Mouse (Mus musculus) lung, postnatal 36 days (tissue): ENCODE data around the gene Scarb1.

Experiments used
- DNase-seq: peaks from one replicate; pipeline ENCODE4 v3.0.0; 2022; ENCODE audit warnings: mixed read lengths

Gene Scarb1

DNA sequence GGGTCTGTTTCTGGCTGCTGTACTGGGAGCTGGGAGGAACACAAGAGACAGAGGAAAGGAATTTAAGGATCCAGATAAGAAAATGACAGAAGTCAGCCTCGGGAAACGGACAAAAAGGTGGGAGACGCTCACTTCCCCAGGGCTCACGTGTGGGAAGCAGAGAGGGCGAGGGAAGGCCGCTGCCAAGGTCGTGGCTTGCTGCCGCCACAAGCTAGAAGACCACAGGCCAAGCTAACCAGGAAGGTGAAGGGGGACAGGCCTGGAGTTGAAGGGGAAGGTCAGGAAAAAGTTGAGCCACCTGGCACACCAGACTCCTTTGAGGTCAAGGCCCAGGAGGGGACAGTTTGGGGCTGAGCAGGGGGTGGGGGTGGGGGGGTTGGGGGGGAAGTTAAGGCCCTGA, 10.2 kb downstream of the Scarb1 start:
- DNase-seq: no peak

DNA sequence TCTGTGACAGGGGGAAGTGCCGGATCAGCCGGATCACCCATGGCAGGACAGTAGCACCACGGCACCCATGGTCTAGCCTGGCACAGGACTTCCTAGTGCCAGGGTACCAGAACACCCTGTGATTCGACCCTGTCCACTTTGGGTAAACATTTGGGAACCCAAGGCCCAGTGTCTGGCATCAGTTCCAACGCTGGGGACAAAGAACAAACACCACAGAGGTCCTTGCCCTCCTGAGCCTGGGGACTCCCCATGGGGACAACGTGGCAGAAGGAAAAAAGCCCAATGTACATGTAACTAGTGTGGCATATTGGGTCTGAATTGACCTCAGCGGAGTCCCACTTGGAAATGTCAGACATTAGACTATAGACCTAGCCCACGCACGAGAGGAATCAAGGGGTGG, 10.7 kb downstream of the Scarb1 start:
- no peak for DNase-seq

DNA sequence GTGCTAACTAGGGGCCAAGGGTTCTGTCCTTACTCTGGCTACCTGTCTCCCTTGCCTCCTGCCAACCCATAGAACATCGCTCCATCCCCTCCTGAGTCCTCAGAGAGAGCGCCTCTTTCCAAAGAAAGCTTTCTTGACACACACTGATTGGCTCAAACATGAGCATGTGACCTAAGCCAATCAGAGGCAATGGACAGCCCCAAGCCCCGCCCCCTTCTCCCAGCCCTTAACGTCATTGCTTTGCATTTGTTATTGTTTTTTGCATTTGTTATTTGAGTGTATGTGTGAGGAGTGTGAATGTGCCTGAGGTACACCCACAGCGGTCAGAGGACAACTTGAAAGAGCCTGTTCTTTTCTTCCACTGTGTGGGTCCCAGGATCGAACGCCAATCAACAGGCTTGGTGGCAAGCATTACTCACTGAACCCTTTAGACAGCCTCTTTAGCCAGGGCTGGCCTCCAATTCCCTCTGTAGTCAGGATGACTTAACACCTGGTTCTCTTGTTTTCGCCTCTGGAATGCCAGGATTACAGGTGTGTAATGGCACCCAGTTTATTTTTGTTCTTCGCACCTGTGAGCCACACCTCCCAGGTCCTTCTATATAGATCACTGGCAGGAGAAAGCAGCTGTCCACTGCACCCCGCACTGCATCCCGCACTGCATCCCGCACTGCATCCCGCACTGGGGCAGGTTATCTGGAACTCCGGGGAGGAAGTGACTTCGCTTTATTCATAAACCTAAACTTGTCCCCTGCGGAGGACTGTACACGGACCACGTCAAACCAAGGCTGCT, 13.1 kb downstream of the Scarb1 start:
- DNase-seq: no peak

DNA sequence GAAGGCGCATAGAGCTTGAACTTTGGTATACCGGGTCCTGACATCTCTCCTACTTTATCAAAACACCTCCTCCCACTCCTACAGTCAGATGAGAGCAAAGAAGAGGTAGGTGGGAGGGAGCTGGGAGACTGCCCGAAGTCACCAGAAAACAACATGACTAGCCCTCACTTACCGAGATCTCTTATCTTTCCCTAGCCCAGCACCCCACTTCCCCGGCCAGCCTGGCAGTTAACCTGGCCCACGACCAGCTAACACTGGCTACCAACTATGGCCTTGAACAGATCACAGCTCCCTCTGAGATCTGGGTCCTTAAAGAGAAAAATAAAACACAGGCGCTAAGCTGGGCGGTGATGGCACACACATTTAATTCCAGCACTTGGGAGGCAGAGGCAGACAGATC, 14.5 kb downstream of the Scarb1 start:
- no peak for DNase-seq

DNA sequence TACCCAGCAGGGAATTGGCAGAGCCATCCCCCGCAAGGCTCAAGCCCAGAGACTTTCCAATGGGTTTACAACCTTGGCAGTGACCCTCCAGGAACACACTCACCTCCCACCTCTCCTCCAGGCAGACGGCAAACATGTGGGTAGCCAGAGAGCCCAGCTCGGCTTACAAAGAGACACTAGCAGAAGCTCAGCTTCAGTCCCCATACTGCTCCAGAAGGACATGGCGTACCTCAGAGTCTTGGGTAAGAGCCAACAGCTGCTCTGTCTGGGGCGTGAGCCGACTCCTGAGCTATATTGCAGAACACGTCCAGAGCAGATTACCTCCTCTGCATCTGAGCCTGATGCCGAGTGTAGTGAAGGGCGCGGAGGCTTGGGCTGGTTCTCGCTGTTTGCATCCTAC, 15.0 kb downstream of the Scarb1 start:
- no peak for DNase-seq

GRCm38 (mm10) chr5:125325285-125325684, 15.6 kb downstream of the Scarb1 start:
- DNase-seq: no peak

DNA sequence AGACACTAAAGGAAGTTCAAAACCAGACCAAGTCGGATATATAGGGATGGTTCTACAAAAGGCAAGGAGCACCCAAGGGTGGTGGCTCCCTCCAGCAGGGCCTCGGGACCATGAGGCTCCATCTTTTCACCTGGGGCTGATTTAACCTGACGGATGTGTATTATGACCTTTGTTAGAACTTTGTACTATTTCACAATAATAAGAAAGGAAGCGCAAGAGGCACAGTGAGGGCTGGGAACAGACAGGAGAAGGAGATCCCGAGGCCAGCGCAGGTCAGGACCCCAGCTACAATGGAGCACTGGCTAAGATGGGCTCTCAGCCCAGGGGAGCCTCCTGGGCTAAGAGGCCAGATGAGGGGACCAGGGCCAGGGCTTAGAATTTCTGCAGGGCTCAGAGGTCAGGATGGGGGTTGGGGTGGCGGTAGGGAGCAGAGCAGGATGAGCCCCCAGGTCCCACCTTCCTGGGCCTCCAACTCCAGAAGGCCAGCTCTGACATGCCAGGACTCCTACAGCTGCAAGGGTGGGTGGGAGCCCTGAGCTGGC, 16.9 kb downstream of the Scarb1 start:
- no peak for DNase-seq

DNA sequence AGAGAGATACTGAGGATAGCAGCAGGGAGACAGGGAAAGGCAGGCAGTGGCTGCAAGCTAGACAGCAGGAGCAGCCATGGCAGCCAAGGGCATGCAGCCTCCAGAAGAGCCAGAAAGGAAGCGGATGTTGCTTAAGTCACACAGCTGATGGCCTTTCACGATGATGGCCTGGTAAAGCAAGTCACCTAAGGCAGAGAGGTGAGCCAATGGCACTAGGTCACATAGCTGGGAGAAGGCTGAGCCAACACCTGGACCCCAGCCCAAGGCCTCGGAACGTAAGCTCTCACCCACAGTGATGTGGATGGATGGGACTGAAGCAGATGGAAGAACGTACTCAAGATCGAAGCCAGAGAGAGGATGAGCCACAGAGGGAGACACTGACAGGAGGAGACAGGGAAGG, 17.8 kb downstream of the Scarb1 start:
- DNase-seq: no peak

DNA sequence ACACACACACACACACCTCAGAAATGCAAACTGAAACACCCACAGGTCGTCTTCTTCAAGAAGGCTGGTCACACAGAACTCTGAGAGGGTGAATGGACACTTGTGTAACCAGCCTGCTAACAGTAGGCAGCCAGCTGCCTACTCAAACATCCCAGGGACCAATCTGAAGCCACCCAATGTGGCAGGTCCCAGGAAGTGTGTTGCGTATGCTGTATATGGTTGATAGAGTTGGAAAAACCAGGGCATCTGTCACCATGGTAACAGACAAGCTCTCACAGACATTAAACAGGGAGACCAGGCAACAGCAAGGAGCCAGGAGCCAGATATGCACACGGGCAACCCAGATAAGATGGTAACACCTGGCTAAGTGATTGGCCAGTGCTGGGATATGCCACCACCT, 19.1 kb downstream of the Scarb1 start:
- no peak for DNase-seq

DNA sequence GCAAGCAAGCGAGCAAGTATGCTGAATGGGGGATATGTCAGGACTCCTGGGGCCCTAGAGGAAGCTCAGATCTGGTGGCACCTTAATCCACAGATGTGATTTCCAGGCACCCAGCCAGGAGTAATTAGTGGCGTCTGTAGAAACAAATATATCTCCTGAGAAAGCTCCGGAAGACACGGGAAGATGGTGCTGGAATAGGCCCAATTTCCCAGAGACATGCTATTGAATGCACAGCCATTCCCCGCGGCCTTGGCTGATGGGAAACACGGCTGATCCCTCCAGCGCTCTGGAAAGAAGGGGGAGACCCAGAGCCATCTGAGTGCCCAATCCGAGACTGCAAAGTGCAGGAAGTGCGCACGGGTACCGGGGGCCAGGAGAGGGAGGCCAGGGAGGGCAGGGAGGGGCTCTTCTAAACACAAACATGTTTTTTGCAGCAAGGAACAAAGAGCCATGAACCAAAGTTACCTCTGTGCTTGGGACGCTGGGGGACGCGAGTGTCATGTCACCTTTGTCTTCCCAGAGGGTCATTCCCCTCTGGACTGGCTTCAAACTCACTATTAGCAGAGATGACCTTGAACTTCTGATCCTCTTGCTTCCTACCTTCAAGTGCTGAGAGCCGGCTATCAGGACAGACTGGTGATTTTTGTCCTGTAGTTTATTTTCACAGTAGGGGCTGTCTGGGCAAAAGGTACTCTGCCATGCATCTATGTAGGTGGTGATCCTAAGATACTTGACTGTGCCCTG, 21.7 kb downstream of the Scarb1 start:
- DNase-seq: peak; percentile 72

- DNase-seq: no peak
Measured at GRCm38 (mm10) chr5:125317953-125318352, 22.9 kb downstream of the Scarb1 start.

GRCm38 (mm10) chr5:125317296-125317695, 23.6 kb downstream of the Scarb1 start:
- DNase-seq: no peak

DNA sequence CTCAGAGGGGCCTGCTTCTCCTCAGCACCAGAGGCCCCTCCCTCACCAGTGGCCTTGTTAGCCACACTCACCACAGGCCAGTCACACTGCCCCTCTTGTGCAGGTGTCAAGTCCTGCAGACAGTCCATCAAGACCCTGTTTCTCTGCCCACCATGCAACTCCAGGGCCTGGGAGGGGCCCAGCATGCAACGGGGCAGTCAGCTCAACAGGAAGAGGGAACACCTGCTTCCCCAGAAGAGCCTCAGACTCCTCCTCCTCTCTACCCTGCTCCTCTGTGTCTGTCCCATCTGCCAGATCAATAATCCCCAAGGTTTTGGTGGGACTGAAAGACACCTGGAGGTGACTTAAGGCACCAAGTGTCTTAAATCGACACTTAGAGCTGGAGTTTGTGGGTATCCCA, 24.1 kb downstream of the Scarb1 start:
- no peak for DNase-seq

GRCm38 (mm10) chr5:125315110-125315509, 25.8 kb downstream of the Scarb1 start:
- no peak for DNase-seq

DNA sequence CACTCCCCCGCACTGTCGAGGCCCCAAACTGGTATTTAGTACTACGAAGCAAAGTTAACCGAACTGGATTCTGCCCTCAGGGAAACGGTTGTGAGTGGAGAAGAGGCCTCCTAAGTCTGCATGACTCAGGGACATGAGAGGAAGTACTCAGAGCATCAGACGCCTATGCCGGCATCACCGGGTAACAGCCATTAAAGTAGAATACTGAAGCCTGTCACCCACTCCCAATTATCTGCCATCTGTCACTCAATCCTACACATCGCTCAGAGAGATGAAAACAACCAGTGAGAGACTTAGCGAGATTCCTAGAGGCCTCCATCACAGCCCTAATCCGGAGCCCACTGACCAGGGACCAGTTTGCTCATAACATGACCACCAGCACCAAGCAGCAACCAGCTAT, 26.9 kb downstream of the Scarb1 start:
- DNase-seq: no peak

DNA sequence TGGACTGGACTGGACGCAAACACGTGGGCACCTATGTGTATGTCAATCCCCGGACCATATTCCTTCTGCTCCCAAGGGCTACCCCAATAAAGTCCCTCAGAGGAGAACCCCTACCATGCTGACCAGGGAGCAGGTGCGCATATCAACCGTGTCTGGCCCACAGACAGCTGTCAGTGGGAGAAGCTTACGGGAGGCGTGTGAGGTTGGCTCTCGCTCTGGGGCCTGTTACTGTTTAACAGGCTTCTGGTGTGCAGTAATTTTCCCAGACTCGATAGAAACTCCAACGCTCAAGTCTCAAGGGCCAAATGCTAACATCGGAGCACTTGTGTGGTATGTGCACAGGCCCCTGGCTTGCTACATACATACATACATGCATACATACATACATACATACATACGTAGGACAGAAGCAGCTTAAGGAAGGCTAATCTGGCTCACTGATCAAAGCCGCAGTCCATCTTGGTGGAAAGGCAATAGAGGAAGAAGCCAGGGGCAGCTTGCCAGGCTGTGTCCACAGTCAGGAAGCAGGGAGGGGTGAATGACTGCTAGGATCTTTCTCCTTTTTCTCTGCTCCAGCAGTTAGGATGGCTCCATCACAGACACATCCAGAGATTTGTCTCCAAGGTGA, 27.8 kb downstream of the Scarb1 start:
- DNase-seq: peak; percentile 73

DNA sequence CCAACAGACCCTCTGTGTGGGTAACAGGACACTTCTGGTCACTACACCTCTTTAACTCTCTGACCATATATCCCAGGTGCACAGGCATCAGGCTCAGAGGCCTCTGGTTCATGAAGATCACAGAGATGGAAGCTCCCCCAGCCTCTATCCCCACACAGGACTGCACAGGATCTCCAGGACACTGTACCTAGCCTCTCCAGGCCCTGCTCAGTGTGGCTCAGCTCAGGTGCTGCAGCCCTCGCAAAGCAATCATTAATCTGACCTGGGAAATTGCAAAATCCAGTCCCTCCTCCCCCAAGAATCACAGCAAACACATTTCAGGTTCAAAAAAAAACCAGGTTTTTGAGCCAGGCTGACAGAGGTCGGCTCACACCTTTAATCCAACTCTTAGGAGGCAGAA, 29.9 kb downstream of the Scarb1 start:
- DNase-seq: no peak

GRCm38 (mm10) chr5:125309193-125309592, 31.7 kb downstream of the Scarb1 start:
- peak; percentile 49 for DNase-seq

GRCm38 (mm10) chr5:125306824-125307223, 34.1 kb downstream of the Scarb1 start:
- peak; percentile 34 for DNase-seq

GRCm38 (mm10) chr5:125306372-125306771, 34.5 kb downstream of the Scarb1 start:
- DNase-seq: peak; percentile 45

GRCm38 (mm10) chr5:125305229-125306081, 35.4 kb downstream of the Scarb1 start:
- DNase-seq: peak; percentile 26

DNA sequence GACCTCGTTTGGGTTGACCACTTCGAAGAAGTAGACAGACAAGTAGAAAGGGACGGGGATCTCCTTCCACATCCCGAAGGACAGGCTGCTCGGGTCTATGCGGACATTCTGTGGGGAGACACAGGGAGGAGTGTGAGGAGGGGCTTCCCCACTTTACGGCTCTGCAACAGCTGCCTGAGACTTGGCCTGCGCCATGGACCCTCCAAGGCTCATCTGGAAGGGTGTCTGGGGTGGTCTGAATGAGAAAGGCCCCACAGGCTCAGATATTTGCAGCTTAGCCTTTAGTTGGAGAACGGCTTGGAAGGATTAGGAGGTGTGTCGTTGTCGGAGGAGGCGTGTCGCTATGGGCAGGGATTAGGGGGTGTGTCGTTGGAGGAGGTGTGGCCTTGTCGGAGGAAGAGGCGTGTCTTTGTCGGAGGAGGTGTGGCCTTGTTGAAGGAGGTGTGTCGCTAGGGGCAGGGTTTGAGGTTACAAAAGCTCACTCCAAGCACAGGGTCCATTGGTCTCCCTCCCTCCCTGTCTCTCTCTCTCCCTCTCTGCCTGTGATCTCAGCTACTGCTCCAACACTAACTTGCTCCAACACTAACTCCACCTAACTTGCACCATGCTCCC, 36.5 kb downstream of the Scarb1 start:
- DNase-seq: peak; percentile 38
